Mouse (Mus musculus) thymus, postnatal 25 days (tissue): Measurements from ENCODE around the gene Cbfa2t3.
A peak's percentile ranks its signal among the peaks of the same experiment; 100 is the strongest.

Experiments
- DNase-seq: peaks from one replicate; pipeline ENCODE4 v3.0.0; 2022

The Cbfa2t3 gene

DNA sequence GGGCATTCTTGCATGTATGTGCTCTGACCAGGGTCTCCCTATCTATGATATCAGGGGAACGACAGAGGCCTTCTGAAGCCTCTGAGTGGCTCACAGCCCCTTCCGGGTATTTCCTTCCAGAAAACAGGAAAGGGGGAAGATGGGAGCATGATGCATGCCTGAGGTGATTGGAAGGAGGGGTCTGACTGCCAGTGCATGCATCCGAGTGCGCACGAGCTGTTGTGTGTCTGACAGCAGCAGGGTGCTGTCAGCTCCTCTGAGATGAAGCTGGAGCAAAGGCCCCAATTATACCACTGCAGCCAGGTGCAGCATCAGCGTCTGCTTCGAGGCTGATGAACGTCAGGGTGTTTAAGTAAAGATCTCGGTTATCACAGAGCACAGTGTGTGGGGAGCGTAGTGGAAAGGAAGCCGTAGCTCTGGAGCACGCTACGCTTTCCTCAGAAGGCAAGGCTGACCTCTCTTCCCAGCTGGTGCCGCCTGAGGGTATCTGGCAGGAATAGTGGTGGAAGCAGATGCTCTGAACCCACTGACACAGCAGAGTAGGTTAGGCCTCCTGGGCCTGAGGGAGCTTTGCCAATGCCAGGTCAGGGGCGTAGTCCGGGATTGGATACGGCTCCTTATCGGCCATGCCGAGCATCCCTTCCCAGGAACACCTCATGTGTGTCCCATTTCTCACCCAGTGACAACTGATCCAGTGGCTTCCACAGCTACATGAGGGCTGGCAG lies 105.0 kb downstream of the Cbfa2t3 start:
- no peak for DNase-seq

DNA sequence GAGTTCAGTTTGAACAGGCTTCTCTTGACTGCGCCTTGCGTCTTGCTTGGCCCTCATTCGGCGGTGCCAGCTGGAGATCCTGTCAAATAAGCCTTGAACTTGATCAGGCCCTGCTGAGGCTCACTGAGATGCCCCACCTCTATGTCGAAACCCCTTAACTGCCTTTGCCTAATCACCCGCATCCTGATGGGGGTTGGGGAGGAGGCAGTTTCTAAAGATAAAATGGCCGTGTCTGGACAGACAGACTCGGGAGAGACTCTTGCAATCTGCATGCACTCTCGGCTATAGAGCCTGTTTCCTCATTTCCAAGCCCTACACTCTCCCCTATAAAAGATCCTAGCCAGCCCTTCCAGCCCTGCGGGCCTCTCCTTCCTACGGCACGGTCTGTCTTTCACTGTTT lies 105.7 kb downstream of the Cbfa2t3 start:
- no peak for DNase-seq

DNA sequence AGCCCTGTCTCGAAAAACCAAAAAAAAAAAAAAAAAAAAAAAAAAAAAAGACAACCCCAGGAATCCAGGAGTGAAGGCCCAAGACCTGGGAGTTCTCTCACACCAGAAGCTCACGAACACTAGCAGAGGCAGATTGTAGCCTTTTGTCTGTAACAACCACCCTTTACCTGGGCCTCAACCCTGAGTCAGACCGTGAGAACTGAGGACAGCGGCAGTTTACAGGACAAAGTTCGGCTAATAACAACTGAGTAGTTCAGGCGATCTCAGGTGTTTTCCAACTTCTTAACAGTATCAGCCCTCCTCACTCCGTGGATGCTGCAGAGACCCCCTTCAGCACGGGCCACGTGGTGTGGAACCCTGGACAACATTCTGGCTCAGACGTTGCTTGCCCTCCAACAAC lies 112.2 kb downstream of the Cbfa2t3 start:
- DNase-seq, result no peak

DNA sequence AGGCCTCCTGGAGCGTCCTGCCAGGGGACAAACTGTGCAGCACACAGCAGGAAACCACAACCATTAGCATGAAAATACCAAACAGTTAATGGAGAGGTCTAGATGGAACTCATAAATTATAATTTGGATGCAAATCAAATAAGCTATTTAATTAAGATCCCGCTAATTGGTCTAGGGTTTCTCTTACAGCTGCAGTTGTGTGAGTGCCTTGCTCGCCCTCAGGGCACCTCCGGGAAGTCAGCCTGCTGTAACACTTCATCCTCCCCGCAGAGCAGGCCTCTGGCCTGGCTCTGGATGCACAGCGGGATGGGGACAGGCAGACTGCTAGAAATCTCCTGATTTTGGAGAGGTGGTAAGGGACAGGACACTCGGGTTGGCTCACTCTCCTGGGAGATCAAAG lies 112.7 kb downstream of the Cbfa2t3 start:
- no peak for DNase-seq

DNA sequence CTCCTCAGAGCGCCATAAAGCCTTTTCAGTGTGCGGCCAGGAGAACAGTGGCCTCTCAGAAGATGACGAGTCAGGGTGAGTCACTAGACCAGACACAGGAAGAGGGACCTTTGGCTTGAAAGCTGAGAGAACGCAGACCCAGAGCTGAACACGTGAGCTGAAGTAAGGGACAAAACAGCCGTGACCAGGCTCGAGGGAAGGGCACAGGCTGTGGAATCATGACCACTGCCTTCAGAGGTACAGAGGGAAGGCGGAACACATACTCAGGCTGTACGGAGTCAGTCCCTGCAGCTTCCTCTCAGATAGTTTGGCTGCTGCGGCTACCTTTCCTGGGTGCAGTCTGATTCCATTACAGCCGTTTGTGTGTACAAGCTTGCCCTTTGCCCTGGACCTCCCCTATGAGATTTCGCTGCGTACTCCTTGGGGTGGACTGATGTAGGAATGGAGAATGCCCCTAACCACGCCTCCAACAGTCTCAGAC lies 113.5 kb downstream of the Cbfa2t3 start:
- DNase-seq, result no peak

DNA sequence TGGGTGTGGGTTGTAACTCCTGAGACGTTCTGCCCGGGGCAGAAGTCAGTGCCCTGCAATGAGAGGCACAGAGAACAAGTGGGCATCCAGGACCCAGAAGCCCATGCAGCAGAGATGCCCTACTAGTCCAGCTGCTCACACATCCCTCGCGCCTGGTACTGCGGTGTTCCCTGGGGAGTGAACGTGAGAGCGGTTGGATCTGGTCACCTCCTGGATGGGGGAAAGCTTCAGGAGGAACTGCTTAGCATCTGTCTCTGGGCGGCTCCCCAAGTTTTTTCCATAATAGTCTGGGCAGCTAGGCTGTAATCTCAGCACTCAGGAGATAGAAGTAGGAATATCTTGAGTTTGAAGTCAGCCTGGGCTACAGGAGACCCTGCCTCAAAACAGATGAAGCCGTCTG lies 113.9 kb downstream of the Cbfa2t3 start:
- no peak for DNase-seq

DNA sequence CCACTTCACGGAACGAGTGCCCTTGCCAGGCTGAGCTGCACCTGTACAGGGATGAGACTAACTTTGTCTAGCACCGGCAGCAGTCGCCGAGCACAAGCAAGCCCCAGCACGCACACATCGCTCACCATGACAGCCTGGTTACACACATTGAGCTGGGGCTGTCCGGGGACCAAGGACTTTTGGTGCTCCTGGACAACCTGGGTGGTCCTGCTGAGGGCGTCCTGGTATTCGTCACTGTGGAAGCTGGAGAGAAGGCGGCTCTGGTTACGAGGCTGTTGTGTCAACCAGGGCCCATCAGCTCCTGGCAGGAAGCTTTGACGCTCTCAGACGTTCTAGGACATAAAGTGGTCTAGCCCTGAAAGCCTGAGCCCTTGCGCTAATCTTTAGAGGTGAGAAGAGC lies 118.0 kb downstream of the Cbfa2t3 start:
- DNase-seq, result no peak

DNA sequence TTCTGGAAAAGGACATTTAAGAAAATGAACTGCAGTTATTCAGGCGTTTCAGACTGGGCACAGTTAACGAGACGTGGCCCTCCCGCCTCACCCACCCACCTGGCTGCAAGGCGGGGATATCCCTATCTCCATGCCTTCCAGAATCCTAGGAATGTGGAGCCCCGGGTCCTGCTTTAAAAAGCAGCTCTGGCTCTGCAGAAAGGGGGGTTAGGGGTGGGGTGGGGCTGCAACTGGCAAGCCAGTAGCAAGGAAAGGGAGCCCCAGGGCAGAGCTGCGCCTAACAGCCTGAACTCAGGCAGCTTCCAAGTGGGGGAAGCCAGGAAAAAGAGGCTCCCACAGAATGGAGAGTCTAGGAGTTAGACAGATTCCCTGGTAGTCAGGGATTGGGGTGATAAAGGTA lies 119.7 kb downstream of the Cbfa2t3 start:
- DNase-seq, result no peak

DNA sequence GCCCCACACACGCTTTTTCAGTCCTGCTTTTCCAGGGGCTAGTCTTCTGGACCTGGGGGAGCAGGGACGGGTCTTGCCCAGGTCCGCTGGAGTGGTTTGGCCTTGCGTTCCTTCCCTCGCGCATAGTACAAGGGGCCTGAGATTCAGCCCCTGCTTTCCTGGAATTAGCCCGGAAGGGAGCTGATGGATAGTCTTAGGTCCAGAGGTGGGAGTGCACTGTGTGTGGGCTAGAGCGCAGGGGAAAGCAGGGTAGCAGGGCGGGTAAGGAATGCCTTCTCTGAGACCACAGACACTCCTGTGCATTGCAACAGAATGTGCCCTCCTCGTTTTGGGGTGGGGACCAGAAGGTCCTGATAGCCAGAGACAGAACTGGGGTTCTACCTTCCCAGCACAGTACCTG lies 121.8 kb downstream of the Cbfa2t3 start:
- DNase-seq, result no peak

DNA sequence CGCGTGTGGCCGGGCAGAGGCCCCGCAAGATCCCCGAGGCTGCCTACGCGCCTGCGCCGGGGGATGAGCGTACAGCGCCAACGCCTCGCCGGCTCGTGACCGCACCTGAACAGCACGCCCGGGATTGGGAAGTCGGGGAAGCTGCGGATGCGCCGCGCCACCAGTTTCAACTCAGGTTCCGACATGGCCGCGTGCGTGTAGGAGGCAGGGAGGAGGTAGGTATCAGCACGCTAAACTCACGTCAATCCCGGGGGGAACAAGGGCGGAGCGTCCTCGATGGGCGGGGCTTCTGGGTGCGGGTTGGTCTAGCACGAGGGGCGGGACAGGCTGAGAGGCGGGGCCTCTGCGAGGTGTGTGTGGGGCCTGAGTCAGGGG lies 122.3 kb downstream of the Cbfa2t3 start, which contains the start of gene Aprt:
Gene Aprt (minus strand): TSS at position 262 of the 375 bp plus-strand sequence.
- DNase-seq, result peak; percentile 97

DNA sequence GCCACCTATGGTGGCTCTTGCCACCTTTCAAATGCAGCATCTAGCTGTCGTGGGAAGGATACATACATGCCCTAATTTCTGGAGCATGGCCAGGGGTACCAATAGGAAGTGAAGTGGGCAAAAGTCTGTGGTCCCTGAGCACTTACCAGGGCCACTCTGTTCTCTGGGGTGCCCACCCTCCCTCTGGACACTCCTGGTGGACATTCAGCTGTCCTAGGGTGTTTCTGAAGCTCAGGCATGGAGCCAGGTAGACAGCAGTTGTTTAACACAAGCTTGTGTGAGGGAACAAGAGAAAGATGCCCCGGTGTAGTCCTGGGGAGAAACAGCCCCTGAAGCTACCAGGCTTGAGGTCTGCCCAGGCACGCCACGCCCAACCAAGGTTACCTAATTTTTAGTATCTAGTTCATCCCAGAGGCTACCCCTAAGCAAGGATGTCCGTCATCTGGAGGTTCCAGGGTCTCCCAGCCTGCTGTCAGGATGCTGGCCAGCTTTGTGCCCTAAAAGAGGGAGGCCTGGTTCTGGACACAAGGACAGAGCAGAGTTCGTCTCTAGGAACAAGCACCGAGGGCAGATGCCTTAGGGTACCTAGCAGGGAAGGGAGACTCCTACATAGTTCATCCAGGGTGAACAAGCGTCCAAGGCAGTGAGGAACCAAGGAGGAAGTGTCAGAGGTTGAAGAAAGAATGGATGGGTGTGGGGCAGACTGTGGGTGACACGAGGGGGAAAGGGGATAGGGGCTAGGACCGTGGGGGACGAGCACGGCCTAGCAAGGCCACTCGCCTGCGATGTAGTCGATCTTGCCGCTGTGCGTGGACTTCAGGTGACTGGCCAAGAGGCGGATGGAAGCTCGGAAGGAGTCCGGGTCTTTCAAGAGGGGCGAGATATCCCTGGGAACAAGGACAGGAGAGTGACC lies 122.9 kb downstream of the Cbfa2t3 start:
- DNase-seq, result no peak

DNA sequence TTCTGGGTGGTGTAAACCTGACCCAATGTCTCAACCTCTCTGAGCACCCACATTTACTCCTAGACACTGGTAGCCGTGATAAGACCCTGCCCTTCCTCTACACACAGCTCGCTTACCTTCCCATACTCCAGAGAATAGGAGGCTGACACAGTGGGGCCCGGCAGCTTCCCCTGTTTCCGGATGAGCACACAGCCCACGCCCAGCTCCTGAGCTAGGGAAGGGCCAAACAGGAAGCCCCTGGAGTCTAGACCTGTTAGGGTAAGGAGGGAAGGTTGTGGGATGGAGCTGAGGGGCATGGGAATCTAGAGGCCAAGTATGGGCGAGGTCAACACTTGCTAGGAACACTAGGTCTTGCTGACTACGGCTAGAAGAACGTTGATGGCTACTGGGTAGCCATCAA lies 123.6 kb downstream of the Cbfa2t3 start:
- DNase-seq, result no peak
